Mouse (Mus musculus) embryo, embryonic 11.5 days (tissue): ENCODE results near the gene Krt71.

ENCODE experiments used
- DNase-seq: peaks from one replicate; pipeline ENCODE4 v3.0.0-alpha.2; 2012; ENCODE audit warnings: low read depth, low spot score

Gene Krt71

DNA sequence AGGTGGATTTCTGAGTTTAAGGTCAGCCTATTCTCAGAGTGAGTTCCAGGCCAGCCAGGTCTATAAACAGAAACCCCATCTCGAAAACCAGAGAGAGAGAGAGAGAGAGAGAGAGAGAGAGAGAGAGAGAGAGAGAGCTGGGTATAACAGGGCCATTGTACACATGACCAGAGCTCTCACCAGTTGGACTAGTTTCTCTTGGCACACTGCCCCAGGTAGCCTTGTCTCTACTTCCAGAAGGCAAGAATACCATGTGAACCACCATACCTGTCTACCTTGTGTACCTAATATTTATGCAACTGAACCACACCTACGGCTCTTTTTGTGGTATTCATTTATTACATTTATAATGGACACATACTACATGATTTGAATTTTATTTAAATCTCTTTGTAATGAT is 54.7 kb downstream of the Krt71 start:
- DNase-seq: no peak
